Mouse (Mus musculus) ES-Bruce4 (cell line): ENCODE measurements around the gene Mpp4. TPM values are rescaled to one million over a fixed set of nuclear protein-coding genes. Genes with fewer than 3 reads are reported as not detected.
A peak's percentile ranks its signal among the peaks of the same experiment; 100 is the strongest.

Experiments used
- H3K27ac ChIP-seq: 2 replicates; pipeline ENCODE4 v1.5.1; 2012; ENCODE audit warnings: low read length, inconsistent platforms; ENCODE audit not compliant: insufficient read depth
- H3K27me3 ChIP-seq: 2 replicates; pipeline ENCODE4 v1.6.1; 2012; ENCODE audit warnings: mild to moderate bottlenecking, low read length, inconsistent platforms; ENCODE audit not compliant: control insufficient read depth, poor library complexity, insufficient read depth, severe bottlenecking
- H3K36me3 ChIP-seq: 2 replicates; pipeline ENCODE4 v1.6.1; 2012; ENCODE audit warnings: inconsistent platforms, mild to moderate bottlenecking, low read length, moderate library complexity; ENCODE audit not compliant: control insufficient read depth, poor library complexity, insufficient read depth, severe bottlenecking
- H3K4me1 ChIP-seq: one replicate; pipeline ENCODE4 v1.8.1; 2011; ENCODE audit warnings: low read length; ENCODE audit not compliant: control insufficient read depth, insufficient read depth
- H3K4me3 ChIP-seq: 2 replicates; pipeline ENCODE4 v1.5.1; 2011; ENCODE audit warnings: low read depth, mild to moderate bottlenecking, low read length
- H3K9ac ChIP-seq: 2 replicates; pipeline ENCODE4 v1.6.1; 2012; ENCODE audit warnings: low read depth, mild to moderate bottlenecking, inconsistent platforms; ENCODE audit not compliant: poor library complexity, severe bottlenecking
- H3K9me3 ChIP-seq: replicated peaks from 2 replicates; pipeline ENCODE4 v1.6.1; 2012; ENCODE audit warnings: mild to moderate bottlenecking, low read length, inconsistent platforms; ENCODE audit not compliant: control insufficient read depth, poor library complexity, insufficient read depth, severe bottlenecking
- CTCF ChIP-seq: IDR thresholded peaks from one replicate; pipeline ENCODE4 v1.8.1; 2011; ENCODE audit warnings: low read depth, low read length
- EP300 ChIP-seq: IDR thresholded peaks from 2 replicates; pipeline ENCODE4 v1.6.1; 2011; ENCODE audit warnings: low read depth, low read length; ENCODE audit not compliant: insufficient read depth
- POLR2A ChIP-seq: IDR thresholded peaks from one replicate; pipeline ENCODE4 v1.8.1; 2011; ENCODE audit warnings: low read length; ENCODE audit not compliant: insufficient read depth
- polyA plus RNA-seq: library from polyadenylated mRNA; stranded (reverse); fragments of >200 nt; gene quantifications from 2 replicates; pipeline ENCODE4 v1.2.4, GENCODE M21; 2011; ENCODE audit warnings: low read depth; ENCODE audit not compliant: missing spikeins, insufficient read depth, insufficient read length

Gene Mpp4
- polyA plus RNA-seq, result 0.54 and 0.97 TPM in 2 replicates

DNA sequence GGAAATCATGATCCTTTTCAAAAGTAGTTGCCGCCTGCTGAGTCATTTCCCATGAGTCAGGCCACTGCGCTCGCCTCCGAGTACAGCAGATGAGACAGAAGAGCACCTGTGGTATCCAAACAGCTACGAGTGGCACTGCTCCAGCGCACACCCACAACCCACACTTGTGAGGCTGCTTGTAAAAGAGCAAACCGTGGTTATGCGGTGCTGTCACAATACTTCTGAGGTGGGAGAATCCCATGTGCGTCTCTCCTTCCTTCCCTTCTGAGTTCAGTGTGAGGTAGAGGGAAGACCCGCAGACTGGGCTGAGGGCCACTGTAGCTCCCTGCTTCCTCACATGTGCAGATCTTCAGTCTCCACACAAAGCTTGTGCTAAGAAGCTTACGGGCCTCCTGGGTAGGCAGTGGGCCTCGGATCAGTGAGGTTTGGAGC, at the start of gene Mpp4:
Gene Mpp4, minus strand, starts transcription at position 360 of the 432 bp plus-strand sequence.
- H3K9ac ChIP-seq, result no peak within 1 kb of the TSS
- no peaks in the 10 kb centered on the region for H3K27me3 ChIP-seq
- H3K9me3 ChIP-seq, result no peaks in the 10 kb centered on the region
- TF ChIP-seq POLR2A (no peak), CTCF (no peak), EP300 (no peak)
- peaks cover 7% of the 10 kb centered on the region for H3K36me3 ChIP-seq
- peak within 1 kb of the TSS; percentile 15 for H3K4me3 ChIP-seq
- peaks cover 4% of the 10 kb centered on the region for H3K4me1 ChIP-seq
- no peak within 1 kb of the TSS for H3K27ac ChIP-seq

GRCm38 (mm10) chr1:59212951-59213350, 49.8 kb upstream of the Mpp4 start:
- H3K4me1 ChIP-seq, result no peaks in the 10 kb centered on the region
- no peaks in the 10 kb centered on the region for H3K27me3 ChIP-seq
- peaks cover 21% of the 10 kb centered on the region for H3K36me3 ChIP-seq
- H3K4me3 ChIP-seq, result no peak overlapping the region
- TF ChIP-seq POLR2A (no peak), EP300 (no peak), CTCF (no peak)
- H3K27ac ChIP-seq, result no peak overlapping the region
- no peak overlapping the region for H3K9ac ChIP-seq
- no peaks in the 10 kb centered on the region for H3K9me3 ChIP-seq

DNA sequence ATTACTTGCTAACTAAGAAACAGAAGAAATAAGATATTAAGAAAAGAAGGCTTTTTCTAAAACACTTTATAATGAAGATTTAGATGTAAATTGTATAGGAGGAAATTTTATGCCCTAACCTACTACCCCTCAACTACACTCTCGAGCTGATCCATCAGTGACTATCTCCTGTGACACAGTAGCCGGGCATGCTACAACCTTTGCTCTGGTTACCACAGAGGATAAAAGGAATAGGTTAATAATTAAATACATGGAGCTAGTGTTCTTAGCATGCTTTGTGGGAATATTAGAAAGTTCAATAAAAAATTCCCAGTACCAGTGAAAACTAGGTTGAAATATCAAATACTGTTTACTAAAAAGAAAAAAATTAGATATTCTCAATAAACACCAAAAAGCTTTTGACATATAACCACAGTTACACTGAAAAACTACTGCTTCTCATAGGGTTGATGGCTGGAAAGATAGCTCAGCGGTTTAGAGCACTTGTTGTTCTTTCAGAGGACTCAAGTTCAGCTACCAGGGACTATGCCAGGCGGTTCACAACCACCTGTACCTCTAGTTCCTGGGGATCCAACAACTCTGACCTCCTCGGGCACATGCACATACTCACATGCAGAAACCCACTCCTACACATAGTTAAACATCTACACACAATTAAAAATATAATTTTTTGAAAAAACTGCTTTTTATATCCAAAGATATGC, 49.0 kb upstream of the Mpp4 start:
- Histone ChIP-seq H3K27me3 (no peaks in the 10 kb centered on the region), H3K36me3 (peaks cover 18% of the 10 kb centered on the region), H3K4me3 (no peak overlapping the region), H3K27ac (no peak overlapping the region), H3K9ac (no peak overlapping the region), H3K9me3 (no peaks in the 10 kb centered on the region), H3K4me1 (no peaks in the 10 kb centered on the region)
- TF ChIP-seq CTCF (no peak), EP300 (no peak), POLR2A (no peak)

DNA sequence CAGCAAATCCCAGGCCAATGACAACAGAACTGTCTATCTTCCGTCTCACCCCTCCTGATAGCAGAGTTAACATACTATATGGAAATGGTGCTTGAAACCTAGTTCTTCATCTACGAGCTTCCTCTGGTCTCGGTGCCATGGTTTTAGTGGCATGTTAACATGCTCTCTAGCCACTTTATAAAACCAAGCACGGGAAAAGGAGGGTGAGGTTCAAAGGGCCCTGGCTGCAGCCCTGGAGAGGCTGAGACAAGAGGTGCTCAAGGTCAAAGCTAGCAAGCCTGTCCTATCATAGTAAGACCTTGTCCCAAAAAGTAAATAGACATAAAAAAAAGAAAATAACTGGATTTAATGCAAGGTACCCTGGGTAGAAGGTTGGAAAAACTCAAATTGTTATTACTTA, 48.5 kb upstream of the Mpp4 start:
- H3K4me3 ChIP-seq, result no peak overlapping the region
- no peaks in the 10 kb centered on the region for H3K9me3 ChIP-seq
- no peaks in the 10 kb centered on the region for H3K4me1 ChIP-seq
- no peak overlapping the region for H3K9ac ChIP-seq
- H3K27ac ChIP-seq, result no peak overlapping the region
- H3K36me3 ChIP-seq, result peaks cover 18% of the 10 kb centered on the region
- no peaks in the 10 kb centered on the region for H3K27me3 ChIP-seq
- TF ChIP-seq EP300 (no peak), CTCF (no peak), POLR2A (no peak)

- no peaks in the 10 kb centered on the region for H3K27me3 ChIP-seq
Observed at GRCm38 (mm10) chr1:59208331-59208730, 45.1 kb upstream of the Mpp4 start.

GRCm38 (mm10) chr1:59204489-59204888, 41.3 kb upstream of the Mpp4 start:
- Histone ChIP-seq H3K4me3 (no peak overlapping the region), H3K9ac (no peak overlapping the region), H3K36me3 (peaks cover 11% of the 10 kb centered on the region), H3K27ac (no peak overlapping the region), H3K9me3 (no peaks in the 10 kb centered on the region), H3K4me1 (no peaks in the 10 kb centered on the region), H3K27me3 (no peaks in the 10 kb centered on the region)
- TF ChIP-seq POLR2A, result no peak
- no peak for TF ChIP-seq CTCF
- no peak for TF ChIP-seq EP300

More at GRCm38 (mm10) chr1:59208331-59208730, 45.1 kb upstream of the Mpp4 start:
- H3K4me1 ChIP-seq, result no peaks in the 10 kb centered on the region
- TF ChIP-seq EP300 (no peak), POLR2A (no peak), CTCF (no peak)
- no peak overlapping the region for H3K9ac ChIP-seq
- no peak overlapping the region for H3K4me3 ChIP-seq
- peaks cover 15% of the 10 kb centered on the region for H3K36me3 ChIP-seq
- H3K9me3 ChIP-seq, result no peaks in the 10 kb centered on the region
- no peak overlapping the region for H3K27ac ChIP-seq

DNA sequence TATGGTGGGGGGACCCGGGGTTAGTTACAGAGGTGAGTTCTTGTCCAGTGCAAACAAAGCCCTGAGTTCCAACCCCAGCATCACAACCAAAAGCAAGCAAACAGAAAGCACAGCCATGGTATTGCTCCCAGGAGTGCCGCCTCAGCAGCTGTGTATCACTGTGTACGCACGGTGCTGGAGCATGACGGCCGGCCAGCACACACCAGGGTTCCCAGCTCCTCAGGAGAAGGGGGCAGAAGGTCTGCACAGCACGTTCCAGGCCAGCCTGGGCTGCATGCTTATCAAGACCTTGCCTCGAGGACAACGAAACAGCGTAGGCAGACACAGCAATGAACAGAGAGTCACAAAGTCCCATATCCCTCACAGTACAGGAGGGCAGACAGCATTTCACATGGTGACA, 39.2 kb upstream of the Mpp4 start:
- H3K36me3 ChIP-seq, result peaks cover 18% of the 10 kb centered on the region
- no peak overlapping the region for H3K4me3 ChIP-seq
- no peaks in the 10 kb centered on the region for H3K9me3 ChIP-seq
- H3K27me3 ChIP-seq, result no peaks in the 10 kb centered on the region
- no peak overlapping the region for H3K9ac ChIP-seq
- TF ChIP-seq EP300 (no peak), CTCF (no peak), POLR2A (no peak)
- H3K27ac ChIP-seq, result no peak overlapping the region
- H3K4me1 ChIP-seq, result no peaks in the 10 kb centered on the region
